Mouse (Mus musculus) left cerebral cortex, adult 8-10 months (tissue): ENCODE results near the gene 4931409K22Rik. TPM values are rescaled to one million over a fixed set of nuclear protein-coding genes. Genes with fewer than 3 reads are reported as not detected.

Experiments
- DNase-seq, 2 experiments: peaks; one replicate each; pipeline ENCODE4 v3.0.0; 2022; ENCODE audit warnings: low spot score in 2 of 2
- total RNA-seq, 4 experiments: library from RNA; stranded (reverse); gene quantifications; 2 replicates each; pipeline ENCODE4 v1.2.4; 2022

The 4931409K22Rik gene
- under 1 TPM in 2 of 4 experiments, not detected in 2; 0.11 to 0.16 TPM for total RNA-seq

- DNase-seq: no peak
These were observed at the start of gene 4931409K22Rik for GRCm38 (mm10) chr5:24556709-24557108. Gene 4931409K22Rik (minus strand): TSS chr5:24556809.

- no peak for DNase-seq
These were observed 49.5 kb upstream of the 4931409K22Rik start for GRCm38 (mm10) chr5:24605980-24606665.

- no peak for DNase-seq
These were observed 48.8 kb upstream of the 4931409K22Rik start for GRCm38 (mm10) chr5:24605321-24605979.

- peak in 1 of 2 experiments; percentile 65 for DNase-seq
These were observed 48.1 kb upstream of the 4931409K22Rik start for GRCm38 (mm10) chr5:24604656-24605100.

DNA sequence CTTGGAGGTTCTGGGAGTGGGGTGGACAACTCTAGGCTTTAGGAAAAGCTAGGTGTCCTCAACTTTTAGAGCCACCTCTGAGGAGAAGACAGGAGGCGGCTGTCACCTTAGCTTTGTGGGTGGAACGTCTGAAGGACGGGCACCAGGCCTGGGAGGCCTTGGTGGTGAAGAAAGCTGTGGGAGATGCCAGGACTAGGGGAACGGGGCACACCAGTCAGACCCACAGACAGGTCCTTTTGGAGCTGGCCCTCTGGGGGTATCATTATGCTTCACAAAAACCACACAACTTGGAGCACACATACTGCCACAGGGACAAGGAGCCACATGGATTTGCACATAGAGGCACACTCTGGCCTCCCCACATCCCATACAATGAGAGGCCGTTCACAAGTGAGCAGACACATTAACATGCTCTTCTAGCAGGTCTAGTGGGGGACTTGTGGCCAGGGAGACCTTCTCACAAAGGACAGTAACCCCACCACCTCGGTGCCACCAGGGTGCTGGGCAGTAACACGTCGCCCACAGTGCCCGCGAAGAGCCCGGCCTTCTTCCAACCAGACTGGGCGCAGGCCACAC is 47.6 kb upstream of the 4931409K22Rik start:
- DNase-seq: no peak

GRCm38 (mm10) chr5:24603431-24604010 is 46.9 kb upstream of the 4931409K22Rik start:
- DNase-seq: no peak

DNA sequence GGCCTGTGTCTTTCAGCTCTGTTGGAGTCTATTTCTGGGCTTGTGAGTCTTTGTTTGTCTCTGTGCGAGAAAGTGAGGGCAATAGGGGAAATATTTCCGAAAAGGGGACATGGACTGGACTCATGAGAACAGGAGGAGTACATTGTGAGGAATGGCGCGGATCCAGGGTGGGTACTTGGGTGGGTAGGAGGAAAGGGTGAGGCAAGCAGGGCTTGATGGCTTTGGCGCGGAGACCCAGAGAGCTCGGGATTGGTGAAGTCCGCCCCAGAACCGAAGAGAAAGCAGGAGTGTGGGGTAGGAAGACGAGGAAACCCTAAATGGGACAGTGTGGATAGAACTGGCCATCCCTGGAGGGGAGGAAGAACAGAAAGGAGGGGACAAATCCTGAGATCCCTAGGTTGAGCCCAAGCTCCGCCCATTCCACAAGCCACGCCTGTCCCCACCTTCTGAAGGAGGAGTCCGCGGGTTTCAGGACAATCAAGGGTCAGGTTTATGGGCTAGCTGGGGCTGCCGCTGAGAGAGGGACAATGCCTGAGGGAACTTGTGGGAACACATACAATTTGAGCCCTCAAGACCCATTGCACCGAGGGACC is 46.2 kb upstream of the 4931409K22Rik start:
- DNase-seq: peak in 1 of 2 experiments; percentile 51

GRCm38 (mm10) chr5:24601911-24602750 is 45.5 kb upstream of the 4931409K22Rik start:
- no peak for DNase-seq

GRCm38 (mm10) chr5:24601071-24601835 is 44.6 kb upstream of the 4931409K22Rik start:
- DNase-seq: no peak

GRCm38 (mm10) chr5:24600236-24600635 is 43.6 kb upstream of the 4931409K22Rik start:
- DNase-seq: no peak

DNA sequence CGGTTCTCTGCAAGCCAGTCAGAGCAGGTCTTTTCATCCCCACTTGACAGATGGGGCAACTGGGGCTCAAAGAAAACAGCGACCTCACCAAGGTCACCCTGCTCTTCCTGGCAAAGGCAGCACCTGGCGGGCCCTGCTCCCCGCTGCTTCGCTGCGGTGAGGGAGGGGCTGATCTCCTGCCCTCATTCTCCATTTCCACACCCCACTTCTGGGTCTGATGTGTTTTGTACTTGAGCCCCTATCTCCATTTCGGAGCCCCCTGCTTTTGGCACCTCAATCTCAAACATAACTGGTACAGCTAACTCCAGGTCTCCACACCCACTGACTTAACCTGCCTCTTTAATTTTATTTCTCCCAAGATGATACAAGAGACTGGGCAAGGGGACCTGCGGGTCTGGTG is 42.5 kb upstream of the 4931409K22Rik start:
- no peak for DNase-seq

DNA sequence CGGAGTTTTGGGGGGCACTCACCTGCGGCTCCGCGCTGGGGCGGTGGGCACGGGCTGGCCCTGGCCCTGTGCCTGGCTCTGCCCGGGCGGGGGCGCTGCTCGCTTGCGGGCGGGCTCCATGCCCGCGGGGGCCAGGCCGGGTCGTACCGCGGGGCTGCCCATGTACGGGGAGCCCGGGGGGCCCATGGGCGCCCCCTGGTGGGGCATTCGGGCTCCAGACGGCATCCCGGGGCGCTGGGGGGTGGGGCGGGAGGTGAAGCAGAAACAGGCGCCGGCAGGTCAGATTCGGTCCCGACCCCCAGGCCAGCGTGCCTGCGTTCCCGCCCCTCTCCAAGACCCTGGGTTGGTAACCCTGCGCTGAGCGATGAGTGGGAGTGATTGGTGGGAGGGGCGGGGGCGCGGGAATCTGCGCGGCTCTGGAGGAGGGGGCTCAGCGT is 42.0 kb upstream of the 4931409K22Rik start:
- no peak for DNase-seq

GRCm38 (mm10) chr5:24597901-24598569 is 41.4 kb upstream of the 4931409K22Rik start:
- no peak for DNase-seq

GRCm38 (mm10) chr5:24597221-24597728 is 40.7 kb upstream of the 4931409K22Rik start:
- peak in 1 of 2 experiments; percentile 70 for DNase-seq

GRCm38 (mm10) chr5:24596519-24597171 is 40.0 kb upstream of the 4931409K22Rik start:
- peak in 1 of 2 experiments; percentile 84 for DNase-seq

- DNase-seq: no peak
These were observed 39.3 kb upstream of the 4931409K22Rik start for GRCm38 (mm10) chr5:24595786-24596380.

GRCm38 (mm10) chr5:24595261-24595660 is 38.7 kb upstream of the 4931409K22Rik start:
- DNase-seq: no peak

GRCm38 (mm10) chr5:24594346-24594745 is 37.7 kb upstream of the 4931409K22Rik start:
- no peak for DNase-seq
